Comparison of ENCODE assay signal across 8 mouse cellular contexts in genomic region chr11:101056885-101057284, GRCm38 (mm10). TPM values are rescaled to one million over a fixed set of nuclear protein-coding genes. Genes with fewer than 3 reads are reported as not detected.
DNase-seq lines count a peak whose midpoint lies in the region; ATAC-seq lines count a peak whose summit lies in the region.

No protein-coding gene starts in this region.

- no peak for ATAC-seq in liver, embryonic 11.5 days (replicated peaks; ENCODE audit: low FRiP score)
- ATAC-seq in inflammation-experienced regulatory T-cells, adult 6 months = no peak
- ATAC-seq in hindbrain, embryonic 16.5 days = no peak

- no peak overlapping the region for H3K9ac ChIP-seq in liver, embryonic 11.5 days (ENCODE audit: low read depth, low read length)
- H3K9ac ChIP-seq in hindbrain, embryonic 16.5 days (ENCODE audit: low read depth, low read length) = no peak overlapping the region

- H3K27me3 ChIP-seq in liver, embryonic 11.5 days (replicated peaks; ENCODE audit: control insufficient read depth, insufficient read depth, low read length) = no peaks in the 10 kb centered on the region
- no peaks in the 10 kb centered on the region for H3K27me3 ChIP-seq in hindbrain, embryonic 16.5 days (replicated peaks; ENCODE audit: control insufficient read depth, insufficient read depth, low read length)

- peak overlapping the region; percentile 46 for H3K27ac ChIP-seq in liver, embryonic 11.5 days (ENCODE audit: low read depth, low read length)
- no peak overlapping the region for H3K27ac ChIP-seq in hindbrain, embryonic 16.5 days (ENCODE audit: low read depth, low read length)

- H3K4me3 ChIP-seq in liver, embryonic 11.5 days (ENCODE audit: low read depth, low read length) = no peak overlapping the region
- no peak overlapping the region for H3K4me3 ChIP-seq in hindbrain, embryonic 16.5 days (ENCODE audit: low read length)

- peaks cover 34% of the 10 kb centered on the region for H3K4me1 ChIP-seq in liver, embryonic 11.5 days (replicated peaks; ENCODE audit: control insufficient read depth, insufficient read depth, low read length)
- no peaks in the 10 kb centered on the region; the same call in 1 of the 2 replicates for H3K4me1 ChIP-seq in hindbrain, embryonic 16.5 days (ENCODE audit: control insufficient read depth, insufficient read depth, low read depth, low read length)

- 53% methylated on average over 8 of the region's 8 CpGs for WGBS in liver, embryonic 11.5 days
- WGBS in hindbrain, embryonic 16.5 days = 57% methylated on average over 8 of the region's 8 CpGs

- peaks cover 23% of the 10 kb centered on the region for H3K36me3 ChIP-seq in liver, embryonic 11.5 days (ENCODE audit: control insufficient read depth, insufficient read depth, low read length)
- peaks cover 46% of the 10 kb centered on the region for H3K36me3 ChIP-seq in hindbrain, embryonic 16.5 days (ENCODE audit: control insufficient read depth, insufficient read depth, low read length)

- H3K4me2 ChIP-seq in liver, embryonic 11.5 days = no peak overlapping the region
- H3K4me2 ChIP-seq in hindbrain, embryonic 16.5 days (ENCODE audit: low read length) = no peak overlapping the region

- peak; percentile 22 to 25 for DNase-seq in layer of hippocampus, postnatal 10 days (ENCODE audit: low spot score in 2 of 2)
- DNase-seq in layer of hippocampus, adult 9-10 months (ENCODE audit: low spot score) = no peak
- peak; percentile 61 for DNase-seq in heart, adult 8-10 months (ENCODE audit: low spot score)
- DNase-seq in liver, embryonic 11.5 days (ENCODE audit: low spot score) = no peak
- peak; percentile 83 for DNase-seq in urinary bladder, postnatal 14 days (ENCODE audit: low spot score)
- DNase-seq in cerebellum, postnatal 4 days (ENCODE audit: low spot score in 2 of 2) = no peak

- H3K9me3 ChIP-seq in liver, embryonic 11.5 days (ENCODE audit: control insufficient read depth, low read length) = no peaks in the 10 kb centered on the region
- H3K9me3 ChIP-seq in hindbrain, embryonic 16.5 days (ENCODE audit: control insufficient read depth, low read length) = no peaks in the 10 kb centered on the region

RNA-seq across cellular contexts. Expression of gene Naglu, which starts 12.9 kb away (rescaled TPM):
- 1 to 10 TPM; 8.6 to 9.9 TPM for total RNA-seq in layer of hippocampus, postnatal 10 days (2021)
- 10 to 100 TPM in 1 of 4 experiments, 1 to 10 TPM in 3; 7.3 to 10.1 (median 7.8) TPM for total RNA-seq in heart, adult 8-10 months (2022)
- 7.7 and 8.0 TPM in 2 replicates for polyA plus RNA-seq in liver, embryonic 11.5 days (2014; fragmentation: Nextera tagmentation; extraction: Ambion mirVana)
- polyA plus RNA-seq in inflammation-experienced regulatory T-cells, adult 6 months (2017; shearing (Covaris generic)) = 1 to 10 TPM; 4.4 to 7.3 (median 5.7) TPM
- 13.8 and 13.9 TPM in 2 replicates for polyA plus RNA-seq in hindbrain, embryonic 16.5 days (2015; fragmentation: Nextera tagmentation; extraction: Ambion mirVana)

RNA-seq across cellular contexts. Expression of gene Hsd17b1, which starts 21.3 kb away (rescaled TPM):
- under 1 TPM; 0.33 to 0.37 TPM for total RNA-seq in layer of hippocampus, postnatal 10 days (2021)
- 1 to 10 TPM in 1 of 4 experiments, under 1 TPM in 3; 0.22 to 1.5 (median 0.52) TPM for total RNA-seq in heart, adult 8-10 months (2022)
- 0.12 and 0.27 TPM in 2 replicates for polyA plus RNA-seq in liver, embryonic 11.5 days (2014; fragmentation: Nextera tagmentation; extraction: Ambion mirVana)
- under 1 TPM in 1 of 3 experiments, not detected in 2; 0.26 TPM for polyA plus RNA-seq in inflammation-experienced regulatory T-cells, adult 6 months (2017; shearing (Covaris generic))
- 0.26 and 0.50 TPM in 2 replicates for polyA plus RNA-seq in hindbrain, embryonic 16.5 days (2015; fragmentation: Nextera tagmentation; extraction: Ambion mirVana)

RNA-seq across cellular contexts. Expression of gene Coasy, which starts 25.5 kb away (rescaled TPM):
- total RNA-seq in layer of hippocampus, postnatal 10 days (2021) = 10 to 100 TPM; 32.9 to 37.7 TPM
- total RNA-seq in heart, adult 8-10 months (2022) = 10 to 100 TPM; 14.5 to 21.0 (median 17.6) TPM
- 43.3 and 45.8 TPM in 2 replicates for polyA plus RNA-seq in liver, embryonic 11.5 days (2014; fragmentation: Nextera tagmentation; extraction: Ambion mirVana)
- polyA plus RNA-seq in inflammation-experienced regulatory T-cells, adult 6 months (2017; shearing (Covaris generic)) = 10 to 100 TPM; 16.5 to 21.0 (median 18.2) TPM
- 42.5 and 45.9 TPM in 2 replicates for polyA plus RNA-seq in hindbrain, embryonic 16.5 days (2015; fragmentation: Nextera tagmentation; extraction: Ambion mirVana)

RNA-seq across cellular contexts. Expression of gene Mlx, which starts 30.2 kb away (rescaled TPM):
- 10 to 100 TPM; 39.2 to 50.3 TPM for total RNA-seq in layer of hippocampus, postnatal 10 days (2021)
- 10 to 100 TPM; 15.5 to 24.4 (median 20.0) TPM for total RNA-seq in heart, adult 8-10 months (2022)
- 45.3 and 45.6 TPM in 2 replicates for polyA plus RNA-seq in liver, embryonic 11.5 days (2014; fragmentation: Nextera tagmentation; extraction: Ambion mirVana)
- 10 to 100 TPM; 61.9 to 74.3 (median 66.5) TPM for polyA plus RNA-seq in inflammation-experienced regulatory T-cells, adult 6 months (2017; shearing (Covaris generic))
- 91.5 and 101 TPM in 2 replicates for polyA plus RNA-seq in hindbrain, embryonic 16.5 days (2015; fragmentation: Nextera tagmentation; extraction: Ambion mirVana)

RNA-seq across cellular contexts. Expression of gene Psmc3ip, which starts 38.4 kb away (rescaled TPM):
- 1 to 10 TPM; 5.8 to 7.0 TPM for total RNA-seq in layer of hippocampus, postnatal 10 days (2021)
- total RNA-seq in heart, adult 8-10 months (2022) = 1 to 10 TPM; 2.3 to 3.1 (median 2.8) TPM
- 40.7 and 42.8 TPM in 2 replicates for polyA plus RNA-seq in liver, embryonic 11.5 days (2014; fragmentation: Nextera tagmentation; extraction: Ambion mirVana)
- polyA plus RNA-seq in inflammation-experienced regulatory T-cells, adult 6 months (2017; shearing (Covaris generic)) = 10 to 100 TPM in 1 of 3 experiments, 1 to 10 TPM in 2; 7.7 to 19.7 (median 10.0) TPM
- 17.9 and 19.0 TPM in 2 replicates for polyA plus RNA-seq in hindbrain, embryonic 16.5 days (2015; fragmentation: Nextera tagmentation; extraction: Ambion mirVana)

Comparison
In these comparisons a context has a peak if more than half of its experiments do, and no peak if none do; other contexts are left out.
1. DNase-seq: peak in layer of hippocampus, postnatal 10 days (2 of 2), heart, adult 8-10 months (single experiment) and urinary bladder, postnatal 14 days (single experiment); none in layer of hippocampus, adult 9-10 months (single experiment), liver, embryonic 11.5 days (single experiment) and cerebellum, postnatal 4 days (0 of 2).